Comparison of ENCODE assay signal across 24 mouse cellular contexts in genomic region chrX:162413124-162413523, GRCm38 (mm10).
DNase-seq lines count a peak whose midpoint lies in the region; ATAC-seq and TF ChIP-seq lines count a peak whose summit lies in the region.
"Had no signal": no experiment of that assay in that cellular context is flagged by ENCODE, and none has a peak within 500 bp of the region (broad histone marks: within the 10 kb centered on the region; RNA-seq: fewer than 3 reads in every experiment).

No protein-coding gene starts in this region.

- peak; percentile 86 for ATAC-seq in frontal cortex, adult (ENCODE audit: low TSS enrichment)
- ATAC-seq: CD4-positive, CD25-positive, alpha-beta regulatory T cell, adult 4 months; forebrain, embryonic 14.5 days; forebrain, embryonic 16.5 days had no signal

- H3K27ac ChIP-seq in embryonic fibroblast, embryonic 13.5 days (ENCODE audit: insufficient read depth, low read length) = peak overlapping the region; percentile 71
- H3K27ac ChIP-seq: embryonic facial prominence, embryonic 10.5 days; embryonic facial prominence, embryonic 12.5 days; forebrain, embryonic 10.5 days; forebrain, embryonic 12.5 days had no signal

- no peak for DNase-seq in frontal cortex, postnatal 10 days (ENCODE audit: low spot score in 2 of 2)
- peak; percentile 28 for DNase-seq in right cerebral cortex, adult 18-20 months
- DNase-seq in right cerebral cortex, postnatal 4 days = no peak
- peak; percentile 5 for DNase-seq in Muller cell, postnatal 12 days (ENCODE audit: inconsistent ontology term)
- DNase-seq in cerebellum, adult 9-10 months = no peak
- no peak for DNase-seq in adrenal gland, adult 18-20 months (ENCODE audit: low spot score in 2 of 2)
- DNase-seq: adrenal gland, postnatal 10 days; adrenal gland, postnatal 36 days; B cell, adult 2 months; cerebellum, adult 11 months; cerebellum, adult 18-20 months; cerebellum, adult 8-10 months; cerebellum, postnatal 10 days; cerebellum, postnatal 25 days had no signal

- no peak for TF ChIP-seq CTCF in embryonic fibroblast, embryonic 13.5 days (IDR thresholded peaks at IDR 0.05; ENCODE audit: borderline replicate concordance, insufficient read depth, low read length)

- H3K4me3 ChIP-seq in embryonic fibroblast, embryonic 13.5 days (ENCODE audit: insufficient read depth, low read length) = no peak overlapping the region
- H3K4me3 ChIP-seq: embryonic facial prominence, embryonic 10.5 days; embryonic facial prominence, embryonic 12.5 days; erythroblast, embryonic 14.5 days; forebrain, embryonic 10.5 days; forebrain, embryonic 12.5 days had no signal

- no peak for TF ChIP-seq POLR2A in embryonic fibroblast, embryonic 13.5 days (IDR thresholded peaks at IDR 0.05; ENCODE audit: low read depth, low read length)

- H3K4me1 ChIP-seq in embryonic fibroblast, embryonic 13.5 days (ENCODE audit: control insufficient read depth, insufficient read depth, low read length) = no peaks in the 10 kb centered on the region
- H3K4me1 ChIP-seq: embryonic facial prominence, embryonic 10.5 days; embryonic facial prominence, embryonic 12.5 days; forebrain, embryonic 10.5 days; forebrain, embryonic 12.5 days had no signal

Comparison
In these comparisons a context has a peak if more than half of its experiments do, and no peak if none do; other contexts are left out.
1. DNase-seq: peak in right cerebral cortex, adult 18-20 months (single experiment) and Muller cell, postnatal 12 days (single experiment); none in frontal cortex, postnatal 10 days (0 of 2), right cerebral cortex, postnatal 4 days (single experiment), cerebellum, adult 9-10 months (single experiment) and adrenal gland, adult 18-20 months (0 of 2).